Mouse (Mus musculus) hindbrain, embryonic 11.5 days (tissue): ENCODE results near the gene Lrrc1. TPM values are rescaled to one million over a fixed set of nuclear protein-coding genes. Genes with fewer than 3 reads are reported as not detected.

ENCODE experiments used
- ATAC-seq: fragments of 200-750 bp; cut with Nextera tagmentation; 2 replicates; pipeline ENCODE4 v1.8.0; 2017; ENCODE audit warnings: mild to moderate bottlenecking, moderate TSS enrichment, moderate library complexity; ENCODE audit not compliant: low FRiP score
- DNase-seq: peaks from one replicate; pipeline ENCODE4 v3.0.0-alpha.2; 2015; ENCODE audit warnings: low spot score
- H3K27ac ChIP-seq: fragments of 300-500 bp; sonication (generic); 2 replicates; pipeline ENCODE4 v1.5.1; 2014; ENCODE audit warnings: mild to moderate bottlenecking, low read depth, low read length
- H3K27me3 ChIP-seq: fragments of 300-500 bp; sonication (generic); 2 replicates; pipeline ENCODE4 v1.6.1; 2014; ENCODE audit warnings: mild to moderate bottlenecking, low read length, moderate library complexity, mixed read lengths; ENCODE audit not compliant: control insufficient read depth, insufficient read depth
- H3K36me3 ChIP-seq: fragments of 300-500 bp; sonication (generic); 2 replicates; pipeline ENCODE4 v1.6.1; 2014; ENCODE audit warnings: mild to moderate bottlenecking, low read length, moderate library complexity, mixed read lengths; ENCODE audit not compliant: control insufficient read depth, insufficient read depth
- H3K4me1 ChIP-seq: fragments of 300-500 bp; sonication (generic); replicated peaks from 2 replicates; pipeline ENCODE4 v1.6.1; 2014; ENCODE audit warnings: low read length, mixed read lengths; ENCODE audit not compliant: control insufficient read depth, insufficient read depth
- H3K4me2 ChIP-seq: fragments of 300-500 bp; sonication (generic); replicated peaks from 2 replicates; pipeline ENCODE4 v1.6.1; 2014; ENCODE audit warnings: mild to moderate bottlenecking, low read depth, low read length
- H3K4me3 ChIP-seq: fragments of 300-500 bp; sonication (generic); 2 replicates; pipeline ENCODE4 v1.5.1; 2014; ENCODE audit warnings: low read depth, low read length
- H3K9ac ChIP-seq: fragments of 300-500 bp; sonication (generic); 2 replicates; pipeline ENCODE4 v1.6.1; 2014; ENCODE audit warnings: low read depth, low read length
- H3K9me3 ChIP-seq: fragments of 300-500 bp; sonication (generic); 2 replicates; pipeline ENCODE4 v1.6.1; 2016; ENCODE audit warnings: low read length; ENCODE audit not compliant: control insufficient read depth
- WGBS: fragments of 180-500 bp; shearing (Covaris S2); extraction: QIAGEN DNeasy Blood & Tissue Kit; methylation state at CpG from one replicate; pipeline ENCODE4 v1.1.7; 2014; 5-methylcytosine and 5-hydroxymethylcytosine counted together
- polyA plus RNA-seq: library from polyadenylated mRNA; unstranded; fragments of >200 nt; fragmentation: Nextera tagmentation; extraction: Ambion mirVana; gene quantifications from 2 replicates; pipeline ENCODE4 v1.2.1, GENCODE M21; 2014

Gene Lrrc1
- polyA plus RNA-seq, 1 experiment from 2014 or later, result 10.2 TPM

DNA sequence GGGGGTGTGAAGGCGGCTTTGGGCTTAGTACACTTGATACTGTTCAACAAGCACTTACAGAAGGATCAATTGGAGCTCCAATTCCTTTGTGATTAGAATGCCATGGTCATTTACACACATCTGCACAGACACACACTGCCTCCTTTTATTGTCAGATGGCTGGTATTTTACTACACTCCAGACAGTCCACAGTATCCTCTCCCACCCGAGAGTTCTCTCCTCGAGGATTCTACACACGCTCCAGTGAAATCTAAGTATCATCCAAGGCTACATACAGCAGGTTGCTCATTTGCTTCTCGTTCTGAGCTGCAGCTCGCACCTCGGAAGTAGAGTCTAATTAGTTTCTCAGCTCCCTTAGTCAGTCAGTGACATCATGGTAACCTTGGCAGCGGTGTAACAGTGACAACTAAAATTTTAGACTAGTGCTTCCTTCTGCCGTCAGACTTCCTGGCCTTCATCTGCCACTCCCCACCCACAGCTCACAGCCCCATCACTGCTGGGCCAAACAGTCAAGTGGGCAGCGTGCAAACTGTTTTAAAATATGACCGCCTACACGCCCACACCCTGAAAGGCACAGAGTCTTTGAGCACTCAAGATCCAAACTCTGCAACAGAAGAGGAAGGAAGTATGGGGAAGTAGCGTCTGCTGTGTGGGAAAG is 88.4 kb downstream of the Lrrc1 start:
- Histone ChIP-seq H3K4me1 (no peaks in the 10 kb centered on the region), H3K4me3 (no peak overlapping the region), H3K36me3 (no peaks in the 10 kb centered on the region), H3K4me2 (no peak overlapping the region), H3K27me3 (no peaks in the 10 kb centered on the region), H3K27ac (no peak overlapping the region), H3K9me3 (no peaks in the 10 kb centered on the region), H3K9ac (no peak overlapping the region)
- DNase-seq (no peak), ATAC-seq (no peak)
- 81% methylated on average over 13 of the region's 13 CpGs for WGBS

DNA sequence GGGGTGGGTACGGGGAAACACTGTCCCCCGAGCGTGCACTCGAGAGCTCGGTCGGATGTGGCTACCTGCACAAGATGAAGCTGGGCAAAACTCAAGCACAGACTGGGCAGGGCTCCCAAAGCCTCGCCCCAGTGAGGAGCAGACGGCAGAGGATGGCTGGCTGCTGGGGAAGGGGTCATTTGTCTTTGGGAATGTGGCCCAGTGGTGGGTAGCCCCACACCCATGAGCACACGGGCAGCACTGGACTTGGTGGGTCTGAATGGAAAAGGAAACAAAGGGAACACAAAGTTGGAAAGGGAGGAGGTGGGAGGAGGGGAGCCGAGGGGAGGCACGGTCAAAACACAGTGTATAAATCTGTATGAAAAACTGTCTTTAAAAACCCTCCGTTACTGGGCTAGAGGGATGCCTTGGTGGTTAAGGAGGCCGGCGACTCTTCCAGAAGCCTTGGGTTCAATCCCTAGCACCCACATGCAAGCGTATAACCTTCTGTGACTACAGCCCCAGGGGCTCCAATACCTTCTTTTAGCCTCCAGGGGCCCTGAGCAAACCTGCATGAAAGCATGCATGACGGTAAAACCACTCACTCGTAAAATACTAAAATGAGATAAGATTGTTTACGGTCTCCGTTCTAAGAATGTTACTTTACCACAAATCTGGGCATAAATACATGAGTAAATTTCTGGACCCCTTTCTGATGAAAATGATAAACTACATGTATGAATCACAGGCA is 89.1 kb downstream of the Lrrc1 start:
- WGBS, result 76% methylated on average over 19 of the region's 19 CpGs
- H3K36me3 ChIP-seq, result no peaks in the 10 kb centered on the region
- no peak overlapping the region for H3K4me3 ChIP-seq
- no peaks in the 10 kb centered on the region for H3K27me3 ChIP-seq
- DNase-seq (no peak), ATAC-seq (peak; percentile 43; the same call in 1 of the 2 replicates)
- H3K4me1 ChIP-seq, result no peaks in the 10 kb centered on the region
- H3K4me2 ChIP-seq, result no peak overlapping the region
- H3K27ac ChIP-seq, result no peak overlapping the region
- H3K9me3 ChIP-seq, result no peaks in the 10 kb centered on the region
- H3K9ac ChIP-seq, result no peak overlapping the region

DNA sequence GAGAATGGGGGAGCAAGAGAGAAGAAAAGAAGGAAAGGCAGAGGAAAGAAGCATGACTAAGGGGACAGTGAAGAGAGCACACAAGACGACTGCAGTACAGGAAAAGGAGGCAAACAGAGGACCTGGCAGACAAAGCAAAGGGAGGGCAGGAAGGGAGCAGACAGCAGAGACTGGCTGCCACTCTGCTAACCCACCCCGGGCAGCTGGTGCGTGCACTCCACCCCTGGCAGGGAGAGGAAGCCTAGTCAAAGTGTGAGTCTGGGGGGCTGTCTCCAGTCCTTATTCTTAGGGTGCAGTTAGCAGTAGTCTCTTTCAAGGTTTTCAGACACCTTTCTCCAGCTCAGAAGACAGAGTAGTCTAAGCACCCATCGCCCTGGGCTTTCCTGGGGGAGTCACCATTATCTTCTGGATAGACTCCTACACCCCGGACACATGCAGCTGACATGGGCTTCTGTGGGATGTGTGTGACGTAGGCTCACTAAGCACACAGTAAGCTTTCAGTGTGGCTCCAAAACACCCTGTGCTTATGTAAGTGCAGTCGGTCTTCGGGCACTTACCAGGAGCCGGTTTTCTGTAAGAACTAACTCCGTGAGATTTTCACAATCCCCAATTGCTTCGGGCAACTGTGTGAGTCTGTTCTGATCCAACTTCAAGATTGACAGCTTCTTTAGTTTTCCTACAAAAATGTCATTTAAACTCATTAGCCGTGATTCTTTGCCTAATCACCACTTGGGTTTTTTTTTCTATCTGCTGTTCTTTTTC is 92.4 kb downstream of the Lrrc1 start:
- 77% methylated on average over 12 of the region's 12 CpGs for WGBS
- H3K9me3 ChIP-seq, result no peaks in the 10 kb centered on the region
- no peak overlapping the region for H3K9ac ChIP-seq
- H3K4me3 ChIP-seq, result no peak overlapping the region
- H3K4me1 ChIP-seq, result no peaks in the 10 kb centered on the region
- no peaks in the 10 kb centered on the region for H3K27me3 ChIP-seq
- no peaks in the 10 kb centered on the region for H3K36me3 ChIP-seq
- ATAC-seq (no peak), DNase-seq (no peak)
- H3K4me2 ChIP-seq, result no peak overlapping the region
- no peak overlapping the region for H3K27ac ChIP-seq

DNA sequence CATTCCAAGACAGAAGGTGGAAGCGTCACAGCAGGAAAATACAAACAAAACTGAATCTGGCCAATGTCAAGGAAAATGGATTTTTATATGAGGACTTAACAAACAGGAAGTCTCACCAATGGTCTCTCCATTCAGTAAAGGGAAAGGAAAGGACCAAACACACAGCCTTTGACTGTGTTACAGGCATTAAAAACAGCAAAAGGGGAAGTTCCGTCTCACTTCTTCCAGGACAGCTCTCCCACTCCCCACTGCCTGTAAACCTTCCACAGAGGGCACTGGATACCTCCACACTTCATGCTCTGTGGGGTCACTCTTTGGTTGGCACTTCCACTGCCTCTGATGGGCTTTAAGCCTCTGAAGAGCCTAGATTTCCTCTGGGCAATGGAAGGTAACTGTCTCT is 94.2 kb downstream of the Lrrc1 start:
- H3K9ac ChIP-seq, result no peak overlapping the region
- H3K4me3 ChIP-seq, result no peak overlapping the region
- ATAC-seq, result no peak
- H3K4me2 ChIP-seq, result no peak overlapping the region
- H3K27ac ChIP-seq, result no peak overlapping the region
- WGBS, result 95% methylated on average over 2 of the region's 2 CpGs
- H3K9me3 ChIP-seq, result no peaks in the 10 kb centered on the region
- DNase-seq, result no peak
- H3K27me3 ChIP-seq, result no peaks in the 10 kb centered on the region
- H3K4me1 ChIP-seq, result no peaks in the 10 kb centered on the region
- H3K36me3 ChIP-seq, result no peaks in the 10 kb centered on the region

DNA sequence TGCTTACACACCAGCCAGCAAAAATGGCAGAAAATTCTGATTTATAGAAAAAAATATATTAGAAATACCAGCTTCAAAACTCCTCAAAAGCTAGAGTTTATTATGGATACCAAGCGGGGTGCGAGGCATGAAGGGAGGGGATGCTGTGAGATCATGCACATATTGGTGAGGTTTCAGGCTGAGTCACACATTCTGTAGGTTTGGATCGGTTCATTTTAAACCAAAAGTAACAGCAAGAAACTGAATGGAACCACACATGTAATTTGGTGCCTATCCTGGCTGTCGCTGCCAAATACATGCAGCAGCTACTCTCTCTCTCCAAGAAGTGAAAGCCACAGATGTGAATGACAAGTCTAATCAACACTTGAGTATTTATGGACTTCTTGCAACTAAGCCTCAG is 99.8 kb downstream of the Lrrc1 start:
- Histone ChIP-seq H3K27ac (no peak overlapping the region), H3K9ac (no peak overlapping the region), H3K36me3 (no peaks in the 10 kb centered on the region), H3K9me3 (no peaks in the 10 kb centered on the region), H3K4me1 (no peaks in the 10 kb centered on the region), H3K4me3 (no peak overlapping the region), H3K27me3 (no peaks in the 10 kb centered on the region), H3K4me2 (no peak overlapping the region)
- ATAC-seq (no peak), DNase-seq (no peak)
- 93% methylated on average over 4 of the region's 4 CpGs for WGBS

DNA sequence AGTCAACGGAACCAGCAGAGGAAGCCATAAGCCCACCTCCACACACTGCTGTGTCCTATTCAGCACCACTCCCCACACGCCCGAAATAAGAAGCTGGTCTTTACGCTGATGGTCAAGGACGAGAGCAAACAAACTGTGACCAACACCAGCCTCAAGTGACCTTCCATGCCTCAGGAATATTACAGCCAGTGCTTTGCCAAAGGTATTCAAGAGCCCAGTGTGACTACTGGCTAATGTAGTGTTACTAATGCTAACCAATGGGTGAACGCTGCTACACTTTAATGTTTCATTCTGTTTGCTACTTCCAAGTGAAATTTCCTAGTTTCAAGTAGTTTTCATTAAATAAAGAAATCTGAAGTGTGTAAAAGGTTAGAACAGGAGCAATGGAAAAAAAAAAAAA is 105.3 kb downstream of the Lrrc1 start:
- Histone ChIP-seq H3K9ac (no peak overlapping the region), H3K4me2 (no peak overlapping the region), H3K27me3 (no peaks in the 10 kb centered on the region), H3K9me3 (no peaks in the 10 kb centered on the region), H3K4me1 (no peaks in the 10 kb centered on the region), H3K4me3 (no peak overlapping the region), H3K27ac (no peak overlapping the region), H3K36me3 (no peaks in the 10 kb centered on the region)
- ATAC-seq (no peak), DNase-seq (no peak)
- WGBS, result 88% methylated on average over 6 of the region's 6 CpGs

DNA sequence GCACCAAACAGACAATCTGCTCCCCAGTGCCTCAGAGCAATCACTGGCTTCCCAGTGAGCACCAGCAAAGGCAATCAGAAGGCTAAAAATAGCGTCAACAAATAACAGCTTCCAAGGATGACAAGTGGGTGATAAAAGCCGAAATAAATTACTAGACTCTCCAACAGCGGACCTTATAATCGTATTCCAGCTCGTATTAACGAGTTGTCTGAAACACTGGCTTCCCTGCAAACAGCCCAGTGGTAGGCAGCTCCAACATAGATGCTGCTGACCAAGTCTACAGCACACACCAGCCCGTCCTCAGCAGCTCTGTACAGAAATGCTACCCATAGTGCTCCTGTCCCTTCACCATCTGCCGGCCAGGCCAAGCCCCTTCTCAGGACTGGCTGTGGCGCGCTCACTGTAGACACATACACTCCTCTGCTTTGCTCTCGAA is 105.8 kb downstream of the Lrrc1 start:
- H3K27me3 ChIP-seq, result no peaks in the 10 kb centered on the region
- ATAC-seq (no peak), DNase-seq (no peak)
- H3K9ac ChIP-seq, result no peak overlapping the region
- no peaks in the 10 kb centered on the region for H3K4me1 ChIP-seq
- H3K27ac ChIP-seq, result no peak overlapping the region
- no peak overlapping the region for H3K4me2 ChIP-seq
- WGBS, result 87% methylated on average over 11 of the region's 11 CpGs
- H3K36me3 ChIP-seq, result no peaks in the 10 kb centered on the region
- H3K9me3 ChIP-seq, result no peaks in the 10 kb centered on the region
- H3K4me3 ChIP-seq, result no peak overlapping the region

DNA sequence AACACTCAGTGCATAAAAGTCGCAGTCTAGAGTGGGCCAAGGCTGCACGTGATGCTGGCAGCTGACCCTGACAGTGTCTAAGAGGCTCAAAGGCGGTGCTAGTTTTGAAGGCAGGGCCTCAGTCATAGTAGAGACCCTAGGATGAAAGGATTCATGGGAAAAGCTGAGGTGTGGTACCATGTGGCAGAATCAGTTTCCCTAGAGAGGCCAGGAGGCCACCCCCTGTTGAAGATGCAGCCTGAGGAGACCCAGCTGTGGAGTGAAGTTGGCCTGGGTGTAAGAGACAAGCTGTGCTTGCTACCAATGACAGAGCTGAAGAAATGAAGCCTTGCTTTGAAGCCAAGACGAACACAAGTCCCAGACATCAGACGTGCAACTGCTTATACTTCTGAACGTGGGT is 107.5 kb downstream of the Lrrc1 start:
- DNase-seq (no peak), ATAC-seq (no peak)
- Histone ChIP-seq H3K36me3 (no peaks in the 10 kb centered on the region), H3K27me3 (no peaks in the 10 kb centered on the region), H3K27ac (no peak overlapping the region), H3K4me2 (no peak overlapping the region), H3K4me3 (no peak overlapping the region), H3K4me1 (no peaks in the 10 kb centered on the region), H3K9me3 (no peaks in the 10 kb centered on the region), H3K9ac (no peak overlapping the region)
- WGBS, result 97% methylated on average over 6 of the region's 6 CpGs
